Mouse (Mus musculus) left cerebral cortex, adult 11 months (tissue): ENCODE measurements around the gene Tmem63b.

ENCODE experiments used
- DNase-seq: peaks from one replicate; pipeline ENCODE4 v3.0.0; 2022; ENCODE audit warnings: low spot score

Gene Tmem63b

GRCm38 (mm10) chr17:45706796-45707195 is 20.1 kb upstream of the Tmem63b start:
- DNase-seq = no peak

- no peak for DNase-seq
Observed at GRCm38 (mm10) chr17:45703187-45703586, 16.5 kb upstream of the Tmem63b start.

- DNase-seq = no peak
Observed at GRCm38 (mm10) chr17:45702254-45702653, 15.5 kb upstream of the Tmem63b start.

GRCm38 (mm10) chr17:45701236-45701591 is 14.5 kb upstream of the Tmem63b start:
- DNase-seq = no peak

GRCm38 (mm10) chr17:45700496-45701235 is 14.0 kb upstream of the Tmem63b start:
- no peak for DNase-seq

- DNase-seq = no peak
Observed at GRCm38 (mm10) chr17:45699039-45699740, 12.5 kb upstream of the Tmem63b start.

- no peak for DNase-seq
Observed at GRCm38 (mm10) chr17:45698368-45698767, 11.7 kb upstream of the Tmem63b start.

- no peak for DNase-seq
Observed at GRCm38 (mm10) chr17:45696981-45697380, 10.3 kb upstream of the Tmem63b start.

GRCm38 (mm10) chr17:45695227-45696120 is 8.8 kb upstream of the Tmem63b start:
- no peak for DNase-seq

- DNase-seq = no peak
Observed at GRCm38 (mm10) chr17:45693812-45694565, 7.3 kb upstream of the Tmem63b start.

- DNase-seq = no peak
Observed at GRCm38 (mm10) chr17:45692159-45692558, 5.5 kb upstream of the Tmem63b start.

GRCm38 (mm10) chr17:45690044-45690443 is 3.3 kb upstream of the Tmem63b start:
- no peak for DNase-seq

GRCm38 (mm10) chr17:45689120-45689519 is 2.4 kb upstream of the Tmem63b start:
- no peak for DNase-seq

GRCm38 (mm10) chr17:45686093-45686619 is 549 bp downstream of the Tmem63b start, which contains the start of gene Mrpl14:
Gene Mrpl14 (plus strand): TSS chr17:45686322.
- DNase-seq = peak; percentile 75

- no peak for DNase-seq
Observed at GRCm38 (mm10) chr17:45685171-45686092, 1.3 kb downstream of the Tmem63b start.

GRCm38 (mm10) chr17:45684667-45685131 is 2.0 kb downstream of the Tmem63b start:
- DNase-seq = no peak

- no peak for DNase-seq
Observed at GRCm38 (mm10) chr17:45682843-45683242, 3.9 kb downstream of the Tmem63b start.

- no peak for DNase-seq
Observed at GRCm38 (mm10) chr17:45681588-45681987, 5.1 kb downstream of the Tmem63b start.

GRCm38 (mm10) chr17:45680391-45680980 is 6.2 kb downstream of the Tmem63b start:
- peak; percentile 65 for DNase-seq

GRCm38 (mm10) chr17:45678106-45678505 is 8.6 kb downstream of the Tmem63b start:
- no peak for DNase-seq
